Comparison of ENCODE assay signal across 7 mouse cellular contexts in genomic region chr10:57448051-57448716, GRCm38 (mm10). TPM values are rescaled to one million over a fixed set of nuclear protein-coding genes. Genes with fewer than 3 reads are reported as not detected.
DNase-seq lines count a peak whose midpoint lies in the region; ATAC-seq and TF ChIP-seq lines count a peak whose summit lies in the region.

No protein-coding gene starts in this region.

- TF ChIP-seq POLR2A in cortical plate, adult 2 months (IDR thresholded peaks at IDR 0.05; ENCODE audit: extremely low read depth, insufficient read depth, low read length), result no peak

- TF ChIP-seq CTCF in cortical plate, adult 2 months (IDR thresholded peaks at IDR 0.05; ENCODE audit: extremely low read depth, insufficient read depth, low read length), result peak; percentile 75

- peak overlapping the region; percentile 42 for H3K4me2 ChIP-seq in intestine, embryonic 15.5 days (replicated peaks)

- no peaks in the 10 kb centered on the region for H3K27me3 ChIP-seq in intestine, embryonic 15.5 days (replicated peaks)

- WGBS in intestine, embryonic 15.5 days, result 3% methylated on average over 19 of the region's 19 CpGs

- no peaks in the 10 kb centered on the region for H3K36me3 ChIP-seq in intestine, embryonic 15.5 days

- peak; percentile 77 for DNase-seq in adrenal gland, adult 2 months
- DNase-seq in gastrocnemius, adult 8-10 months (ENCODE audit: low spot score in 2 of 2), result peak; percentile 36
- DNase-seq in left cerebral cortex, postnatal 10 days (ENCODE audit: extremely low spot score in 1 of 2, low spot score in 2 of 2), result peak; percentile 70 to 79
- DNase-seq in right cerebral cortex, postnatal 4 days, result peak; percentile 92

- H3K9me3 ChIP-seq in intestine, embryonic 15.5 days, result no peaks in the 10 kb centered on the region

- H3K4me3 ChIP-seq in cortical plate, adult 2 months (ENCODE audit: insufficient read depth, low read length), result no peak overlapping the region
- no peak overlapping the region; the same call in 1 of the 2 replicates for H3K4me3 ChIP-seq in intestine, embryonic 15.5 days (replicated peaks)

- H3K9ac ChIP-seq in intestine, embryonic 15.5 days, result no peak overlapping the region

- no peak overlapping the region for H3K27ac ChIP-seq in cortical plate, adult 2 months (ENCODE audit: insufficient read depth, low read length)
- H3K27ac ChIP-seq in intestine, embryonic 15.5 days, result no peak overlapping the region

- no peaks in the 10 kb centered on the region for H3K4me1 ChIP-seq in cortical plate, adult 2 months (ENCODE audit: control insufficient read depth, insufficient read depth, low read length)
- no peaks in the 10 kb centered on the region for H3K4me1 ChIP-seq in intestine, embryonic 15.5 days (replicated peaks)

- intact Hi-C loops in left cerebral cortex, postnatal 10 days (cut with DNase I), result loop anchor here (5.0 kb wide), 1 partner anchor 1076 kb away; no protein-coding TSS in a partner anchor

- peak; percentile 72 for ATAC-seq in intestine, embryonic 15.5 days
- peak; percentile 97 for ATAC-seq in megakaryocyte-erythroid progenitor cell, adult 5-6 weeks (replicated peaks; ENCODE audit: low FRiP score, low TSS enrichment, poor library complexity, severe bottlenecking)

RNA-seq across cellular contexts. Expression of gene Hsf2, which starts 38.0 kb away (rescaled TPM):
- 10 to 100 TPM; 15.0 to 17.9 TPM for total RNA-seq in adrenal gland, adult 2 months (2021)
- polyA plus RNA-seq in adrenal gland, adult 2 months (2012; rRNA removed), result 1.5 and 1.9 TPM in 2 replicates
- 20.9 and 22.4 TPM in 2 replicates for polyA plus RNA-seq in cortical plate, adult 2 months (2012; rRNA removed)
- 10 to 100 TPM; 19.8 to 26.9 (median 22.5) TPM for total RNA-seq in gastrocnemius, adult 8-10 months (2022)
- 18.2 and 22.4 TPM in 2 replicates for polyA plus RNA-seq in intestine, embryonic 15.5 days (2015; fragmentation: Nextera tagmentation; extraction: Ambion mirVana)
- total RNA-seq in left cerebral cortex, postnatal 10 days (2021), result 10 to 100 TPM; 35.4 to 36.2 TPM
- total RNA-seq in megakaryocyte-erythroid progenitor cell, adult 5-6 weeks (2014; fragmentation: Nextera tagmentation), result 8.6 and 11.6 TPM in 2 replicates
- 11.7 and 15.7 TPM in 2 replicates for total RNA-seq in megakaryocyte-erythroid progenitor cell, adult 5-6 weeks (2017)

Comparison
In these comparisons a context has a peak if more than half of its experiments do, and no peak if none do; other contexts are left out.
1. DNase-seq: peak in every context shown above with its lines; median percentile 92 in right cerebral cortex, postnatal 4 days; 77 in adrenal gland, adult 2 months; 74 in left cerebral cortex, postnatal 10 days; 36 in gastrocnemius, adult 8-10 months.